In the genomic region with DNA sequence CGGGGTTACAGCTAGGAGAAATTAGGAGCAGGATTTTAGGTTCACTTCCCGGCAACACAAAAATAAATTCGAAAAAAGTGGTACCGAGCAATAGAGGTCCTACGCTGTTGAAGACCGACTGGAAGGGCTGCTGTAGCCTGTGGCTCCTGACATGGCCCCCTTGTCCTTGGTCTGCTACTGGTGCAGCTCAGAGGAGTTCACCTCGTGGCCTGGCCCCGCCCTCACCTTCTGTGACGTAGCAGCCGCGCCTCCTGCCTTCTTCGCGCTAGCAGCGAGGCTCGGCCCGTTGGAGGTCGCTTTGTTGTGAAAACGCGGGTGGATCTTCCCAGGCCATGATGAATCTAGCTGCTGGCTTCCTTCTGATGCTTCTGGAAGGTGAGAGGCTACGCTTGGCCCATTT, we compare ENCODE assay signal across 9 mouse cellular contexts. TPM values are rescaled to one million over a fixed set of nuclear protein-coding genes. Genes with fewer than 3 reads are reported as not detected.
DNase-seq lines count a peak whose midpoint lies in the region; ATAC-seq and TF ChIP-seq lines count a peak whose summit lies in the region.
"Had no signal": no experiment of that assay in that cellular context is flagged by ENCODE, and none has a peak within 500 bp of the region (broad histone marks: within the 10 kb centered on the region; RNA-seq: fewer than 3 reads in every experiment).

A gene (plus strand): TSS at position 12 of the 400 bp plus-strand sequence.

- no peak for DNase-seq in left cerebral cortex, postnatal 4 days
- DNase-seq in left cerebral cortex, postnatal 14 days (ENCODE audit: low spot score in 2 of 2): no peak
- DNase-seq in brain, embryonic 14.5 days (ENCODE audit: low read depth): no peak
- no peak for DNase-seq in forebrain, postnatal 0 days
- no peak for DNase-seq in left cerebral cortex, postnatal 36 days (ENCODE audit: low spot score in 2 of 2)
- DNase-seq: lung, postnatal 36 days had no signal

- H3K9ac ChIP-seq in forebrain, postnatal 0 days: 0 out of 2 replicates have a peak within 1 kb of the TSS, but pooled peaks have one; percentile 10
- no peak within 1 kb of the TSS for H3K9ac ChIP-seq in midbrain, embryonic 15.5 days

- intact Hi-C loops in left cerebral cortex, postnatal 4 days (cut with DNase I): no loop called here
- intact Hi-C loops in left cerebral cortex, postnatal 14 days (cut with DNase I): no loop called here
- intact Hi-C loops in left cerebral cortex, postnatal 36 days (cut with DNase I): no loop called here

- H3K4me1 ChIP-seq in forebrain, postnatal 0 days (ENCODE audit: insufficient read depth): no peaks in the 10 kb centered on the region
- H3K4me1 ChIP-seq in midbrain, embryonic 15.5 days: peaks cover 5% of the 10 kb centered on the region; the same call in 1 of the 2 replicates

- no peak within 1 kb of the TSS for H3K4me3 ChIP-seq in forebrain, postnatal 0 days (ENCODE audit: low read depth, low read length)
- H3K4me3 ChIP-seq in midbrain, embryonic 15.5 days: no peak within 1 kb of the TSS

- TF ChIP-seq CTCF in brain, embryonic 14.5 days (IDR thresholded peaks at IDR 0.05; ENCODE audit: borderline replicate concordance, extremely low read depth, insufficient read depth, insufficient read length): no peak
- no peak for TF ChIP-seq CTCF in forebrain, postnatal 0 days (IDR thresholded peaks at IDR 0.05; ENCODE audit: low read depth)

- WGBS in forebrain, postnatal 0 days: 37% methylated on average over 20 of the region's 20 CpGs
- WGBS in midbrain, embryonic 15.5 days: 45% methylated on average over 20 of the region's 20 CpGs

- H3K4me2 ChIP-seq in forebrain, postnatal 0 days (ENCODE audit: low read depth): no peak within 1 kb of the TSS
- H3K4me2 ChIP-seq in midbrain, embryonic 15.5 days: no peak within 1 kb of the TSS

- no peak for TF ChIP-seq POLR2A in brain, embryonic 14.5 days (IDR thresholded peaks at IDR 0.05; ENCODE audit: borderline replicate concordance, extremely low read depth, insufficient read depth, insufficient read length, poor library complexity, severe bottlenecking)

- no peak for ATAC-seq in forebrain, postnatal 0 days
- ATAC-seq in midbrain, embryonic 15.5 days (replicated peaks): no peak
- no peak for ATAC-seq in megakaryocyte progenitor cell, adult 5-6 weeks (replicated peaks; ENCODE audit: poor library complexity)
- no peak for ATAC-seq in erythroblast, adult 5-6 weeks (replicated peaks; ENCODE audit: low FRiP score, poor library complexity, severe bottlenecking)

- no peaks in the 10 kb centered on the region for H3K27me3 ChIP-seq in forebrain, postnatal 0 days (ENCODE audit: insufficient read depth, low read length)
- no peaks in the 10 kb centered on the region for H3K27me3 ChIP-seq in midbrain, embryonic 15.5 days (replicated peaks)

- peaks cover 76% of the 10 kb centered on the region for H3K36me3 ChIP-seq in forebrain, postnatal 0 days (ENCODE audit: insufficient read depth)
- H3K36me3 ChIP-seq in midbrain, embryonic 15.5 days (replicated peaks): peaks cover 49% of the 10 kb centered on the region

- H3K9me3 ChIP-seq in forebrain, postnatal 0 days (ENCODE audit: low read length): no peaks in the 10 kb centered on the region
- no peaks in the 10 kb centered on the region for H3K9me3 ChIP-seq in midbrain, embryonic 15.5 days

- H3K27ac ChIP-seq in forebrain, postnatal 0 days (ENCODE audit: low read depth, low read length): no peak within 1 kb of the TSS
- H3K27ac ChIP-seq in midbrain, embryonic 15.5 days: no peak within 1 kb of the TSS

RNA-seq across cellular contexts. Expression of the gene that starts here (rescaled TPM):
- 10 to 100 TPM; 11.7 to 13.0 TPM for total RNA-seq in left cerebral cortex, postnatal 4 days (2021)
- 1 to 10 TPM; 5.7 to 9.0 TPM for total RNA-seq in left cerebral cortex, postnatal 14 days (2021)
- 29.5 and 32.6 TPM in 2 replicates for polyA plus RNA-seq in brain, embryonic 14.5 days (2012; rRNA removed)
- total RNA-seq in forebrain, postnatal 0 days (2014; rRNA removed): 11.3 and 12.2 TPM in 2 replicates
- 11.4 and 13.8 TPM in 2 replicates for polyA plus RNA-seq in forebrain, postnatal 0 days (2015; fragmentation: Nextera tagmentation; extraction: Ambion mirVana)
- polyA plus RNA-seq in midbrain, embryonic 15.5 days (2015; fragmentation: Nextera tagmentation; extraction: Ambion mirVana): 18.4 and 19.6 TPM in 2 replicates
- total RNA-seq in megakaryocyte progenitor cell, adult 5-6 weeks (2015): 8.1 and 9.5 TPM in 2 replicates
- 3.6 and 5.8 TPM in 2 replicates for total RNA-seq in megakaryocyte progenitor cell, adult 5-6 weeks (2017)
- total RNA-seq in left cerebral cortex, postnatal 36 days (2021): 10 to 100 TPM in 1 of 2 experiments, 1 to 10 TPM in 1; 8.3 to 13.4 TPM
- 3.3 TPM in 1 of 2 replicates, not detected in the other for total RNA-seq in erythroblast, adult 5-6 weeks (2015; ENCODE audit: low replicate concordance)
- 7.0 and 11.6 TPM in 2 replicates for total RNA-seq in erythroblast, adult 5-6 weeks (2017; ENCODE audit: low replicate concordance)
